Mouse (Mus musculus): ENCODE results near the gene Trp53i13. TPM values are rescaled to one million over a fixed set of nuclear protein-coding genes. Genes with fewer than 3 reads are reported as not detected.

The Trp53i13 gene
- total RNA-seq, 2 experiments from 2014 or later = 6.5 to 7.9 TPM

DNA sequence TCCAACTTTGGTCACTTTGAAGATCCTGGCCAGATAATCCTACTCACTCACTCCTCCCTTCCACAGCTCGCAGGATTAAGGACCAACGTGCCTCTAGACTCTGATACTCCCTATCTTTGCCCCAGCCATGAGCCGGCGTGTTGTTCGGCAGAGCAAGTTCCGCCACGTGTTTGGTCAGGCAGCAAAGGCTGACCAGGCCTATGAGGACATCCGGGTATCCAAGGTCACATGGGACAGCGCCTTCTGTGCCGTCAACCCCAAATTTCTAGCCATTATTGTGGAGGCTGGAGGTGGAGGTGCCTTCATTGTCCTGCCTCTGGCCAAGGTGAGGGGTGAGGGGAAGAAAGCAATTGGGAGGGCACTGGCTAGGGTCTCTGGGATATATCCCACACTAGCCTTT is 52.0 kb downstream of the Trp53i13 start:
- no peak for DNase-seq (ENCODE audit: low spot score in 2 of 2)

DNA sequence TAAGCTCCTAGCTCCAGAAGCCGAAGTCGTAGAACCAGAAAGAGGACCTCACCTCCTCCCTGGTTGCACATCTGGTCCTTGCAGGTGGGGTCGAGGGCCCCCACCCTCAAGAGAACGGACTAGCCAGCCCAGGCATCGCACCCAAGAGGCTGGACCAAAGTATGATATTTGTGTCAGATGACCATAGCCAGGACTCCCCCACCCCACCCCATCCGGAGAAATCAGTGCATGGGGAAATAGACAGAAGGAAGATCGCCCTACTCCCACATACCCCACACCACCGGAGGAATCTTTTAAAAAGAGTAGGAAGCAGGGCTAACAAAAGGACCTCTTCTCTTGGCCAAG is 52.7 kb downstream of the Trp53i13 start:
- DNase-seq (ENCODE audit: low spot score in 2 of 2) = no peak

DNA sequence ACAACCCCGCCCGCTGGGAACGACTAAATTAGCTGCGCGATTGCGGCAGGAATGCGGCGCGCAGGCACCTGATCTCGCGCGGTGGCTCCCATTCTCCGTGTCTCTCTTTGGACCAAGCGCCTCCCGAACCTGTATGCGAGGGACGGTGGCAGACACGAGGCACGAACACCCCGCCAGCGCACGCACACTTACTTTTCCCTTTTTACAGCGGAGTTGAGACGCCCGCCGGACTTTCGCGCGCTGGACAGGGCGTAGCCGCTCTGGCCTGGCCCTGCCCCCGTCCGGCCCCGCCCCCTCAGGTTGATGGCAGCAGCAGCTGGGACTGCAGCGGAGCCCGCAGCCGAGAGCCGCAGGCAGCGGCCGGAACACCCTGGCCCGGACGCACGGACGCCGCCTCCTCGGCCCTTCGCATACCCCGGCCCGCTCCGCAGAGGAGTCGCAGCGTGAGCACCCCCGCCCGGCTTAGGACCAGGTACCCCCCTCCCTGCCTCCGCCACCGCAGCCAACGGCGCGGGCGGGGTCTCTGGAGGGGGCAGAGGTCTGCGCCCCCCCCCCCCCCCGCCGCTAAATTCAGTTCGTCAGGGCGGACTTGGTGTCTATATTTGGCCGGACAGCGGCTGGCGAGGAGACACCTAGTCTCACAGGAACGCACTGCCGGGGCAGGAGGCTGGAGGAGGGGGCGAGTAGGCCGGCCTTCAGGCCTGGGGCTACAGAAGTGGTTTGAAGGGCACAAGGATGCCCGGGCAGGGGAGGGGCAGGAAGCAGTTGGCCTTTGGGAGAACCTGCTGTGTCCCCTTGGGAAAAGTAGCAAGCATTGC is 53.3 kb downstream of the Trp53i13 start, which contains the start of gene Coro6:
Gene Coro6, plus strand, starts transcription at position 129 of the 818 bp plus-strand sequence.
- DNase-seq (ENCODE audit: low spot score in 2 of 2) = peak in 1 of 2 experiments; percentile 37

- no peak for DNase-seq (ENCODE audit: low spot score in 2 of 2)
Observed at GRCm38 (mm10) chr11:77461856-77462255, 53.9 kb downstream of the Trp53i13 start.

Other genes starting within 250 kb of the Trp53i13 start
- 10 to 100 TPM in 1 of 2 experiments, 1 to 10 TPM in 1; 9.3 to 13.2 TPM for gene Coro6, start 53.6 kb downstream of the Trp53i13 start, total RNA-seq (2021)
- gene Ankrd13b, start 26.3 kb downstream of the Trp53i13 start, total RNA-seq (2021) = 100 to 1,000 TPM; 149 to 153 TPM
- 100 to 1,000 TPM; 151 to 166 TPM for gene Git1, start 22.4 kb downstream of the Trp53i13 start, total RNA-seq (2021)
- 1 to 10 TPM; 1.1 to 1.2 TPM for gene Abhd15, start 859 bp downstream of the Trp53i13 start, total RNA-seq (2021)
- gene Gm10392, start 3.2 kb upstream of the Trp53i13 start, total RNA-seq (2021) = not detected
- gene Taok1, start 91.8 kb upstream of the Trp53i13 start, total RNA-seq (2021) = 100 to 1,000 TPM; 107 to 118 TPM
- gene Nufip2, start 170.2 kb upstream of the Trp53i13 start, total RNA-seq (2021) = 10 to 100 TPM; 76.1 to 85.3 TPM
- under 1 TPM; 0.45 to 0.87 TPM for gene Cryba1, start 209.3 kb upstream of the Trp53i13 start, total RNA-seq (2021)
- gene Myo18a, start 247.3 kb upstream of the Trp53i13 start, total RNA-seq (2021) = 100 to 1,000 TPM; 150 to 167 TPM

Data from layer of hippocampus, postnatal 10 days (tissue).